Mouse (Mus musculus) gastrocnemius, adult 2 months (tissue): ENCODE measurements around the gene Krtap7-1. TPM values are rescaled to one million over a fixed set of nuclear protein-coding genes. Genes with fewer than 3 reads are reported as not detected.

ENCODE experiments used
- DNase-seq: peaks from one replicate; pipeline ENCODE4 v3.0.0; 2022
- H3K27ac ChIP-seq: fragments of 200-600 bp; 2 replicates; pipeline ENCODE4 v1.8.1; 2022; ENCODE audit warnings: mild to moderate bottlenecking
- H3K4me3 ChIP-seq: fragments of 200-600 bp; 2 replicates; pipeline ENCODE4 v1.8.1; 2022; ENCODE audit warnings: mild to moderate bottlenecking, moderate library complexity
- CTCF ChIP-seq: fragments of 200-600 bp; IDR thresholded peaks from 2 replicates; pipeline ENCODE4 v1.8.1; 2022; ENCODE audit warnings: antibody characterized with exemption, mild to moderate bottlenecking, moderate library complexity
- intact Hi-C: fragments of 180-260 bp; cut with DNase I; formaldehyde crosslinking; loops from one replicate; pipeline ENCODE4 v1.15.1; 2025
- long read RNA-seq, 2 experiments: library from polyadenylated mRNA; stranded (forward); transcript quantifications; one replicate each; pipeline ENCODE4 v2.0.0; 2021
- total RNA-seq, 2 experiments: library from RNA; stranded (reverse); gene quantifications; 2 replicates each; pipeline ENCODE4 v1.2.3; 2021

The Krtap7-1 gene
- total RNA-seq: not detected
- long read RNA-seq, experiment 1: 0 reads
- long read RNA-seq, experiment 2: 0 reads

GRCm38 (mm10) chr16:89508223-89508622 is at the start of gene Krtap7-1:
Krtap7-1 (minus strand) TSS chr16:89508323.
- Histone ChIP-seq H3K4me3 (no peak within 1 kb of the TSS), H3K27ac (no peak within 1 kb of the TSS)
- TF ChIP-seq CTCF: no peak
- no peak for DNase-seq
- intact Hi-C loops: no loop called here

DNA sequence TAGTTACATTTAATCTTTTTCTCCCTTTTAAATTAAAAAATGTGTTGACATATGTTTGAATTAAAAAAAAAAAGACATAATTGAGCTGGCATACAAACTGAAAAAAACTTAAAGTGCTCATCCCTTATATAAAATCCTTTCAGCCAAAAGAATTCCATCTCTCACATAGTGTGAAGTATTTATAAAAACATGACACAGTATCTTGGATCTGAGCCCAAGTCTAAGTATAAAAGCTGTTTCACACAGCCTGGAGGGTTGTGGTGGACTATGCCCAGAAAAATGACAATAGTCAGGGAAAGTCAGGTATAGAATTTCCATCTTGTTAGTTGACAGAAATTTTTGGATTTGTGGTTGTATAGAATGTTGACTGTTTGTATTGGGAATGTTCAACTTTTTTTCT is 42.2 kb upstream of the Krtap7-1 start:
- H3K27ac ChIP-seq: no peak overlapping the region
- TF ChIP-seq CTCF: no peak
- H3K4me3 ChIP-seq: no peak overlapping the region
- intact Hi-C loops: no loop called here
- DNase-seq: no peak

- H3K4me3 ChIP-seq: no peak overlapping the region
- no peak for TF ChIP-seq CTCF
- intact Hi-C loops: no loop called here
- no peak for DNase-seq
- no peak overlapping the region for H3K27ac ChIP-seq
Observed at GRCm38 (mm10) chr16:89538031-89538484, 29.9 kb upstream of the Krtap7-1 start.

DNA sequence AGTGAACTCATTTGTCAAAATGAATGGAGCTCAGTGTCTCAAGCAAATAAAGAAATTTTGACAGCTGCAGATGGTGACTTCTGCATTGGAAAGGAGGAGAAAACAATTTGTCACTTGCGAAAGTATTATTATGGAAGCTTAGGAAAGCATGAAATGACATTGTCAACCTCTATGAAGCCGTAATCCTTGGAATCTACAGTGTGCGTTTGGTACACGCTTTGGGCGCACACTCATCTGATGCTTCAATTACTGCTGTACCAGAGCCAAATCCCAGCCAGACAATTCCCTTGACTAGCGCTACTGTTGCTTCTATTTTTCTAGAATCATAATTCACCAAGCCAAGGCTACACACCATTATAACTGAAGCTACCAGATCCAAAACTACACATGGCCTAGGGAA is 29.2 kb upstream of the Krtap7-1 start:
- H3K4me3 ChIP-seq: no peak overlapping the region
- TF ChIP-seq CTCF: no peak
- no peak overlapping the region for H3K27ac ChIP-seq
- no peak for DNase-seq
- intact Hi-C loops: no loop called here

DNA sequence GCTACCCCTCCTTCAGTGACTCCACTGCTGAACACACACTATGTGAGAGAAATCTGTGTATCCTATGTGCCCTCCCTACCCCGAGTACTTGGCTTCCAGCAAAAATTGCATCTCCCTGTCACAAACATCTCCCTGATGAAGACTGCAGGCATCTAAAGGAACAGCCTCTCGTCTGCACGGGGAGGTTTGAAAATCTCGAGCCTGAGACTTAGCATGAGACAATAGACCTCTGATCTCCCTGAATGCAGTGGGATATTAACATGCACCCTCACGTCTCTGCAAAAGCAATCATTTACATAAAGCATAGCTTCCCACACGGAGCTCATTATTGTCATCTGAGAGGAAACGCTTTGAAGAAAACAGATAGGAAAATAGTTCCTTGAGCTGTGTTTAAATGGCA is 22.4 kb upstream of the Krtap7-1 start:
- no peak overlapping the region for H3K27ac ChIP-seq
- intact Hi-C loops: no loop called here
- H3K4me3 ChIP-seq: no peak overlapping the region
- TF ChIP-seq CTCF: no peak
- DNase-seq: no peak

DNA sequence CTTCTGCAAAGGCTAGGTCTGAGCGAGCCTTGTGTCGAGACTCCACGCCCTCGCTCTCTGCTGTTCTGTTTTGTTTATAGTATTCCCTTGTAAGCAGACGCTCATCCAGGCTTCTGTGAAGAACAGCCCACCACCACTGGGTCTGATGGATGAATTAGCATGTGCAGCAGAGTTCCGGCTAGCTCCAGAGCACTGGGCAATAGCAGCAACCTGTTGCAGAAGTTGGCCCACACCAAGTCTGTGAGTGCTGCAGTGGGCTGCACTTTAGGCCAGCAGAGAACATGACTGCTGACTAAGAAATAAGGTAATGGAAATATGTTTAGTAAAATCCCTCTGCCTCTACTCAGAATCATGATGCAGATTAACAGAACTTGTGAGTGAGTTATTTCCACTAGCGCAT is 21.7 kb upstream of the Krtap7-1 start:
- no peak overlapping the region for H3K27ac ChIP-seq
- intact Hi-C loops: loop anchor here (10.0 kb wide), 1 partner anchor 235 kb away; no protein-coding TSS in a partner anchor
- no peak for DNase-seq

DNA sequence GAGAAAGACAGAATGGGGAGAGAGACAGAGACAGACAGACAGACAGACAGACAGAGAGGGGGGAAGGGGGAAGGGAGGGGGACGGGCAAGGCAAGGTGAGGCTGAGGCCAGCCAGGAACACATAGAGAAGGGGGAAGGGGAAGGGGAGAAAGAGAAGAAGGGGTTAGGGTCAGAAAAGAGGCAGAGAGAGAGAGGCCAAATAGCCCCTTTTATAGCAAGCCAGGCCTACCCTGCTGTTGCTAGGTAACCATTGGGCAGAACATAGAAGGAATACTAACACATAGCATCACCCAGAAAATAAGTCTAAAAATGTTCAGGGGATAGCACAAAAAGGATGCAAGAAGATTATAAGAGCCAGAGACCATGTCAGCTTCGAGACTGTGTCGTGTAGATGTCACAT is 20.3 kb upstream of the Krtap7-1 start:
- no peak for DNase-seq
- TF ChIP-seq CTCF: no peak
- Histone ChIP-seq H3K27ac (no peak overlapping the region), H3K4me3 (no peak overlapping the region)
- intact Hi-C loops: loop anchor here (10.0 kb wide), 1 partner anchor 236 kb away; no protein-coding TSS in a partner anchor

More for the DNA sequence above, 21.7 kb upstream of the Krtap7-1 start:
- no peak for TF ChIP-seq CTCF
- no peak overlapping the region for H3K4me3 ChIP-seq

GRCm38 (mm10) chr16:89520996-89521395 is 12.9 kb upstream of the Krtap7-1 start:
- Histone ChIP-seq H3K27ac (no peak overlapping the region), H3K4me3 (no peak overlapping the region)
- DNase-seq: no peak
- intact Hi-C loops: loop anchor here (10.0 kb wide), 1 partner anchor 244 kb away; no protein-coding TSS in a partner anchor
- no peak for TF ChIP-seq CTCF

GRCm38 (mm10) chr16:89520555-89520954 is 12.4 kb upstream of the Krtap7-1 start:
- DNase-seq: no peak
- H3K4me3 ChIP-seq: no peak overlapping the region
- intact Hi-C loops: loop anchor here (10.0 kb wide), 1 partner anchor 244 kb away; no protein-coding TSS in a partner anchor
- no peak overlapping the region for H3K27ac ChIP-seq
- no peak for TF ChIP-seq CTCF

DNA sequence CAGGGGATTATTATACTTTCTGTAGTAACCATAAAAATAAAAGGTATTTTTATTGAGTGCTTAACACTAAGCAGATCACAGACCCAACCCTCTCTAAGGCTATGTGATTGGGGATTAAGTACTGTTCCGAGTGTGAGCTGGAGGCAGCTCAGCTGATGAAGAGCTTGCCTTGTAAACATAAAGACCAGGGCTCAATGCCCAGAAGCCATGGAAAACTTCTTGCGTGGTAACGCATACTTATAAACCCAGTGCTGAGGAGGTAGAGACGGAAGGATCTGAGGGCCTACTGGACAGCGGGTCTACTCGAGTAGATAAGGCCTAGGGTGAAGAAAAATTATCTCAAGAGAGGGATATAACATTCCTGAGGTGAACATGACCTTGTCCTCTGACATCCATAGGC is 12.0 kb upstream of the Krtap7-1 start:
- intact Hi-C loops: loop anchor here (10.0 kb wide), 1 partner anchor 245 kb away; no protein-coding TSS in a partner anchor
- Histone ChIP-seq H3K4me3 (no peak overlapping the region), H3K27ac (no peak overlapping the region)
- no peak for DNase-seq
- no peak for TF ChIP-seq CTCF

GRCm38 (mm10) chr16:89517635-89518034 is 9.5 kb upstream of the Krtap7-1 start:
- intact Hi-C loops: no loop called here
- no peak overlapping the region for H3K4me3 ChIP-seq
- peak; percentile 65 for TF ChIP-seq CTCF
- DNase-seq: peak; percentile 29
- no peak overlapping the region for H3K27ac ChIP-seq

- TF ChIP-seq CTCF: no peak
Observed at GRCm38 (mm10) chr16:89513431-89513830, 5.3 kb upstream of the Krtap7-1 start.

GRCm38 (mm10) chr16:89503571-89503970 is 4.6 kb downstream of the Krtap7-1 start:
- no peak overlapping the region for H3K4me3 ChIP-seq
- H3K27ac ChIP-seq: no peak overlapping the region
- no peak for DNase-seq
- no peak for TF ChIP-seq CTCF
- intact Hi-C loops: no loop called here

More at GRCm38 (mm10) chr16:89513431-89513830, 5.3 kb upstream of the Krtap7-1 start:
- DNase-seq: no peak
- intact Hi-C loops: no loop called here
- Histone ChIP-seq H3K27ac (no peak overlapping the region), H3K4me3 (no peak overlapping the region)

DNA sequence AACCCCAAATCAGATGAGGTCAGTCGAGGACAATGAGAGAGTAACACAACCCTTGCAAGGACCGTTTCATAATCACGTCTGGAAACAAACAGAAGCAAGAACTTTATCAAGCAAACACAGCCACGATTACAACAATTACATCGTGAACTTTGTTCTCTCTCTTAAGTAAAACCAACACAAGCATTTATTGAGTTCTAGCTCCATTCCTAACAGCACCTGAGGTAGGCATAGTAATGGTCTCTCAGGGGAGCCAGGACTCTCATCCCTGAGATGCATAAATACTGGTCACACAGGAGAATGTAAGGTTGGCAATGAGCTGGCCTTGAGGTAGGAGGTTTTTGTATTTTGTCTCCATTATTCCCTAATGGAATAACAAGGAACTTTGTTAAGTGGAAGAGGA is 6.3 kb downstream of the Krtap7-1 start:
- no peak for DNase-seq
- intact Hi-C loops: no loop called here
- Histone ChIP-seq H3K4me3 (no peak overlapping the region), H3K27ac (no peak overlapping the region)
- no peak for TF ChIP-seq CTCF

DNA sequence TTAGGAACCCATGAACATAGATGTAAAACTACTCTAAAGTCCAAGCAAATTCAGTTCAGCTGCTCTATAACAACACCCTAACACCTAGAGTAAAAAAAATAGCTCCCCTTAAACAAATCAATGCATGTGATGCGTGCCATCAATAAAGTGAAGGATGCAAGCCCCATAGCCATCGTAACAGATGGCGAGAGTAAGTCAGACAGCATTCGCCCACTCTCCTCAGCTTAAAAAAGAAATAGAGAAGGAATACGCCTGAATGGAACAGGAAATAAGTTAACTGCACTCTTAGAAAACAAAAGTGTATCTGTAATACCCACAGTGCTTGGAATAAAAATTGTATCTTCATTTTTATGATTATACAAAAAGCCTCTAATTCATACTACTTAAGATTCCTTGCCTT is 11.1 kb downstream of the Krtap7-1 start:
- intact Hi-C loops: no loop called here
- no peak for TF ChIP-seq CTCF
- DNase-seq: no peak
- no peak overlapping the region for H3K4me3 ChIP-seq
- no peak overlapping the region for H3K27ac ChIP-seq
